Mouse (Mus musculus) cerebellum, postnatal 14 days (tissue): ENCODE measurements at regions not wholly inside any gene's neighbourhood (a gene's known extent, or its start where the extent isn't known, plus 50 kb on each side); places are given as distances from the start of the nearest gene placed in this dataset.
A peak's percentile ranks its signal among the peaks of the same experiment; 100 is the strongest.

Experiments
- DNase-seq, 2 experiments: peaks; one replicate each; pipeline ENCODE4 v3.0.0; 2021; ENCODE audit warnings: mixed read lengths in 2 of 2

DNA sequence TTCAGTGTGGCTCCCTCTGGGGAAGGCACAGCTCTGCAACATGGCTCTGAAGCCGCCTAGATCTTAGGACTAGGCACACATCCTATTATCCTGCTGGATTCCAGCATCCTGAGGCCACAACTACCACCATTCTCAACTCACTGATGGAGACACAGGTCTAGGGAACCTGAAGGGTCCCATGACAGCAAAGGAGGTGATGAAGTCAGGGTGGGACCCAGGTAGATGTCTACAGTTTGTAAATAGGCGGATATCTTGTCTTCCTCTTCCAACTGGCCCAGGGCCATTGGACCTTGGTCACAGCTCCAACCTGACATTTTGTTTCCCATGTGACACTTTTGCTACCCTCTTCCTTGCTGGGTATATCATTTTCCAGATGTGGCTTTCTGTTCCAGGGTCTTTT is 106.4 kb downstream of the Vapb start:
- no peak for DNase-seq

- no peak for DNase-seq
Measured at GRCm38 (mm10) chr2:173844524-173844923, 107.2 kb downstream of the Vapb start.

DNA sequence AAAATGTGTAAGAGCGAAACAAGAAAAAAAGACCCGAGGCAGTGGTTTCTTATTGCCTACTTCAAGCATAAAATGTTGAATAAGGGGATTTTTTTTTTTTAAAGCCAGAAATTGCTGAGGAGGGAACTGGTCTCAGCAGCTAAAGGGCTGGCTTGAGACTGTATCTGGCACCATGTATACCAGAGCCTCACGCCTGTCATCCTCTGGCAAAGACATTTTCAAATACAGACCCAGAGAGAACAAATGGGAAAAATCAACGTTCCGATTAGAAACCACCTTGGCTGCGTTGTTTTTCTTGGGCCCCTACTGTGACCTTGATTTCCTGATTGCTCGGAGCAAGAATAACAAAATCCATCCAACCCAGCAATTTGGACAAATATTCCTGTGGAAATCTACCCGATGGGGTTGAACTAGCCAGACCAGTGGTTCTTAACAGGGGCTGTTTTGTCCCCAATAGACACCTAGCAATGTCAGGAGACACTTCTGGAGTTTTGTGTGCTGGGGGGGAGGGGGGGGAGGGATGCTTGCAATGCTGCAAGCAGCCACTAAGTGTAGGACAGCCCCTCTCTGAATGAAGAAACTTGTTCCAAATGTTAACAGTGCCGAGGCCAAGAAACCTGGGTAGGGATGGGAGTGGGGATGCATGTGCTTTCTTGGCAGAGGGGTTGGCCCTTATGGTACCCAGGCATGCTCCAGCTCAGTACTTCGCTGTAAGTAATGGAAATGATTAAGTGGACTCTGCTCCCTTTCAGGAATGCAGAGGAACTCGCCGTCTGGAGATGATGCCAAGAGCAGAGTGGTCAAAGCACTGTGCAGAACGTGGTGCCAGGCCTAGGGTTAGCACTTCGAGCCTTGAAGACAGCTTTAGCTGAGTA is 108.1 kb downstream of the Vapb start:
- DNase-seq, result peak; percentile 7 to 23

GRCm38 (mm10) chr2:173851054-173851453 is 113.7 kb downstream of the Vapb start:
- DNase-seq, result no peak

GRCm38 (mm10) chr2:173854172-173854723 is 116.9 kb downstream of the Vapb start:
- DNase-seq, result no peak

GRCm38 (mm10) chr2:173854846-173855245 is 117.5 kb downstream of the Vapb start:
- DNase-seq, result no peak

GRCm38 (mm10) chr2:173855296-173855695 is 118.0 kb downstream of the Vapb start:
- DNase-seq, result no peak

DNA sequence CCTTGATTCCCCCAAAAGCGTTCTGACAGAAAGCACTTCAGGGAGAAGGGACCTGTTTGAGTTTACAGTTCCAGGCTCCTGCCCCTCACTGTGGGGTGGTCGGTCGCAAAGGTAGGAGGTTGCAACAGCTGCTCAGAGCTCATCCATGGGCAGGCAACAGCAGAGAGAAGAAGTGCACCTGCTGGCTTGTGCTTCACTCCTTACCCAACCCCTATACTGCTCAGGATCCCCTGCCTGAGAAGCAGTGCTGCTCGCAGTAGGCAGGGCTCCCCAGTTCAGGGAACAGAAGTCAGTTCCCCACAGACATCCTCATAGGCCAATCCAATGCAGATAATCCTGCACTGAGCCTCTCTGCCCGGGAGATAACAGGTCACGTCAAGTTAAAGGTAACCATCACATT is 119.7 kb downstream of the Vapb start:
- no peak for DNase-seq

GRCm38 (mm10) chr2:173873048-173873447 is 135.7 kb downstream of the Vapb start:
- DNase-seq, result no peak
